Mouse (Mus musculus): Measurements from ENCODE around the gene Gpr152.

Gene Gpr152

DNA sequence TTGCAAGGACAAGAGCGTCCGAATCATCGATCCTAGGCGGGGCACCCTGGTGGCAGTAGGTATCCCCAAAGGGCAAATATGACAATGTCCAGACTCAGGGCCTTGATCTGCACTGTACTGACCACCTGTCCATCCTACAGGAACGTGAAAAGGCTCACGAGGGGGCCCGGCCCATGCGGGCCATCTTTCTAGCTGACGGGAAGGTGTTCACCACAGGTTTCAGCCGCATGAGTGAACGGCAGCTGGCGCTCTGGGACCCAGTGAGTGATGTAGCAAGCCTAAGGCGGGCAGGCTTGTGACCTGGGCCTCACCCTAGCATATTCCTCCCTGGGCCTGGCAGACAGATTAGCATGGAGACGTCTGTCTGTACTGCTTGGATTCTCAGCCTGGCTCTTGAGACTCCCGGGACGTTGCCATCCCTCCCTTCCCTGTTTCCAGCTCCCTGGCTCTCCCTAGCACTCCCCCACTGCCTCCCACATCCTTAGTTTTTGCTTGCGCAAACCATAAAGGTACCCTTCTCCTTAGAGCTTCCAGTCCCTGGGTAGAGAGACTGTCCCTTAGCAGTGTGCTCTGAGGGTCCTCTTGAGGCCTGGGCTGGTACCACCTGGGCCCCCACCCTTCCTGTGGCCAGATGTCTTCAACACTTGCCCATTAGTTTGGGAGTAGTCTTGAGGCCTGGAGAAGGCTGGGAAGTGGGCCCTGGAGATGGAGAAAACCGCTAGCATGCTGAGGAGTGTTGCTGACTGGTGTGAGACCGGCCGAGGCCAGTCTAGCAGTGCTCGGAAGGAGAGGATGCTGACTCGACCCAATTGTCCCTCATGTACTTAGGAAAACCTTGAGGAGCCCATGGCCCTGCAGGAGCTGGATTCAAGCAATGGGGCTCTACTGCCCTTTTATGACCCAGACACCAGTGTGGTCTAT lies 11.2 kb downstream of the Gpr152 start:
- ATAC-seq (ENCODE audit: low TSS enrichment), result no peak

DNA sequence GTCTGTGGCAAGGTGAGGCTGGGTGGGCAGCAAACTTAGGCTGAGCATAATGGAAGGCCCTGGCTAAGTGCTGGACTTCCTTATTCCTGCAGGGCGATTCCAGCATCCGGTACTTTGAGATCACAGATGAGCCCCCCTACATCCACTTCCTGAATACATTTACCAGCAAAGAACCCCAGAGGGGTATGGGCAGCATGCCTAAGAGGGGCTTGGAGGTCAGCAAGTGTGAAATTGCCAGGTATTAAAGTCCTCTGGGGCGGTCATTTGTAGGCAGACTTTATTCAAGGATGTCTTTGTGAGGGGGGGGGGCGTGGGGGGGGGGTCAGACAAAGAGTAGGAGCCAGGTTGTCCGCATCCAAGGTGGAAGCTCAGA lies 11.9 kb downstream of the Gpr152 start:
- ATAC-seq (ENCODE audit: low TSS enrichment), result no peak

DNA sequence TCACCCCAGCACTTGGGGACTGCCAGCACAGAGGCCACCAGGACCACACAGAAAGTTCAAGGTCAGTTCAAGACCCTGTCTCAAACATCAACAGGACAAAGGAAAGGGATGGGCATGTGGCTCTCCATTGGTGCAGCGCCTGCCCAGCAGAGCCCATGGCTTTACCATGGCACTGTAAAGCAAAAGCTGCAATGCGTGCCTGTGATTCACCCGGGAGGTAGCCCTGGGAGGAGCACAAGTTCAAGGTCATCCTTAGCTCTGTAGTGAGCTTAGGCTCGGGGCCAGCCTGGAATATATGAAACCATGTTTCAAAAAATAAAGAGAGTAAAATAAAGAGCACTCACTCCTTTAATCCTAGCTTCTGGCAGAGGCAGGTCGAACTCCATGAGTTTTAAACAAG lies 12.3 kb downstream of the Gpr152 start:
- no peak for ATAC-seq (ENCODE audit: low TSS enrichment)

DNA sequence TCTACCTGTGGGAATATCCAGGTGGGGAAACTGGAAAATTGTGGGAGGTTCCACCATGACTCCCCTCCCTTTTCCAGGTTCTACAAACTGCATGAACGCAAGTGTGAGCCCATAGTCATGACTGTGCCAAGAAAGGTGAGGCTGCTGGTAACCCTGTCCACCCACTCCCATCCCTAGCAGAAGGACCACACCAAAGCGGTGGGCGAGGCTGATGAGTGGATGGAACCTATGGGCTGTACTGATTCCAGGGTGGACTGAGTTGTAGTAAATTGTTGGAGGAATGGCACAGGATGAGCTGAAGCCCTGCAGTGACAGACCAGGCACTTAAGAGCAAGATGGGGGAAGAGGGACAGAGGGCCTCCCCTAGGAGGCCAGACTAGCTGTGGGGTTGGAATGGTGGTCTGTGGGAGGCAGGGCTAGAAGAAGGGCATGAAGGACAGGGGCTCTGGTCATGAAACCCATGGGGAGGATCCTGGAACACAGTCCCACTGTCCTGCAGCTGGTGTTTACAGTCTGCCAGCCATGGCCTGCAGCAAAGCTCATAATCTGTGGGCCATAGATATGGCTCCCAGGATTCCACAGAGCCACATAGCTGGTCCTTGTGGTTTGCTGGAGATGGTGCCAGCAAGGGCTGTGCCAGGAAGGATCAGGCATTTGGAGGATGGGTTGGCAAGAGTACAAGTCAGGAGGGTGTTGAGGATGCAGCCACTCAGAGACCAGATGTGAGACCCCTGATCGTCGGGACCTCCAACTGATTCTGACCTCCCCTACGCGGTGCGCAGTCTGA lies 13.1 kb downstream of the Gpr152 start:
- ATAC-seq (ENCODE audit: low TSS enrichment), result no peak

DNA sequence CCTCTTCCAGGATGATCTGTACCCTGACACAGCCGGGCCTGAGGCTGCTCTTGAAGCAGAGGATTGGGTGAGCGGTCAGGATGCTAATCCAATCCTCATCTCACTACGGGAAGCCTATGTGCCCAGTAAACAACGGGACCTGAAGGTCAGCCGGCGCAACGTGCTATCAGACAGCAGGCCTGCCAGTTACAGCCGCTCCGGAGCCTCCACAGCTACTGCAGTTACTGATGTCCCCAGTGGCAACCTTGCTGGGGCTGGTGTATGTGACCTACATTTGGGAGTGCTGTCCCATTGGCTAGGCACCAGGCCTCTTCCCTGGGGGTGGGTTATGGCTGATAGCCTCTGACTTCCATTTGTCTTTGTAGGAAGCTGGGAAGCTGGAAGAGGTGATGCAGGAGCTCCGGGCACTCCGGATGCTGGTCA lies 13.7 kb downstream of the Gpr152 start, which contains the start of gene Ptprcap:
Gene Ptprcap (plus strand): TSS at position 373 of the 423 bp plus-strand sequence.
- ATAC-seq (ENCODE audit: low TSS enrichment), result no peak

DNA sequence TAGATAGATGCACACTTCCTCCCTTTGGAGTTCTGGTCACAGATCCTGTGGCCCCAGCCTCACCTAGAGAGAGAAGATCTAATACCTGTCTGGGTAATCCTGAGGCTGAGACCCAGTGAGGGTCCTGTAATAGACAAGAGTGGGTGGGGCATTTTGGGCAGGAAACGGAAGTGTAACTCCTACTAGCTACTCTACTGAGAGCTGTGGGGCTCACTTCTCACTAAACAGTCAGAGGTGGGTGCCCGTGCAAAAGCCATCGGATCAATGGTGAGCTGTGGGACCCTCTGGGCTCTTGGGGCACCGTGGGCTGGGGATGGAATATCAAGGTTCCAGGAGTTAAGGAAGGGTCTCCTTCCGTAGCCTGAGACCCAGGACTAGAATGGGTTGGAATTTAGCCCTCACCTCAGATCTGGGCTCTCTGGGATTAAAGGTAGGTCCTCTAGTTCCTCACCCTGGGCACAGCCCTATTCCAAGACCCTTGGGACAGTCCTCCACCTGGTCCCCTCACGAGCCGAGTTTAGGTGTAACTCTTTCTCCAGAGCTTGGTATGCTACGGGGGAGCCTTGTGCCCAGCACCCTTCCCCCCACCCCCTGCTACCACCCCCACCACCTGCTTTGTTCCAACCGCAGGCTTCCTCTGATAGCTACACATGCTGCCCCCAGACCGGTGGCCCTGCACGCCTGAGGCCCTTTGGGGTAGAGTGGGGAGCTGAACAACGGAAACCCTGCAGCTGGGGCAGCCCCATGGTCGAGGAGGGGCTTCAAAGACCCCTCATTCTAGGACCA lies 15.0 kb downstream of the Gpr152 start:
- ATAC-seq (ENCODE audit: low TSS enrichment), result no peak

DNA sequence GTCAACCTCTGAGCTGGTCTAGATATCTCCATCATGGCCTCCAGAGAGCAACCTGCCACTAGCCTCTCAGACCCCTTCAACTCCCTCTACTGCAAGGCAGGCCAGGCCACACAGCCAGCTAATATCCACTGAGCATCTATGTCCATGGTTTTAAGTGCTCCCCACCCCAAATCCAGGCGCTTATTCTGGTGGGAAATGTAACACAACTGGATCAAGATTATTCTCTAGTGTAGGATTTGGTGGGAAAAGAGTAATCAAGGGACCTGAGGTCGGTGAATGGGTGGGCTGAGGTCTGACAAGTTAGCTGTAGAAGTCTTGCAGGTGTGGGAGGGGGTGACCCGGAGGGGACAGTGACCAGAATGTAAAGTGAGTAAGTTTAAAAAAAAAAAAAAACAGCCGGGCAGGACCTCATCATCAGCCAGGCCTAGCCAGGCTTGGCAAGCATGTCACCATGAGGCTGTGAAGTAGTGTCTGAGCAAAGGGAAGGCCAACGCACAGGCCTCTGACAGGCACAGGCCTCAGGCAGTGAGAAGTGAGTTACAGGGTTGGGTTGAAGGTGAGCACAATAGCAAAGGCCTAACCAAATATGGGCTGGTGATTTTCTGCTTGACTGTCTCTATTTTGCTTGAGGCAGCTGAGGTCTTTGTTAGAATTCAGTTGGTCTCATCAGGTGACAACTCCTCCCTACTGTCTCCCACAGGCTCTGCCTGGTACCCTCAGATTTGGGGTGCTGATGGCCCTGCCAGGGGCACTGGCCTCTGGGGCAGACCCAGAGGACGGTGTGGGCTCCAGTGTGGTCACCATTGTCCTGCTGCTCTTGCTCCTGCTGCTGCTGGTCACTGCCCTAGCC lies 15.9 kb downstream of the Gpr152 start:
- no peak for ATAC-seq (ENCODE audit: low TSS enrichment)

DNA sequence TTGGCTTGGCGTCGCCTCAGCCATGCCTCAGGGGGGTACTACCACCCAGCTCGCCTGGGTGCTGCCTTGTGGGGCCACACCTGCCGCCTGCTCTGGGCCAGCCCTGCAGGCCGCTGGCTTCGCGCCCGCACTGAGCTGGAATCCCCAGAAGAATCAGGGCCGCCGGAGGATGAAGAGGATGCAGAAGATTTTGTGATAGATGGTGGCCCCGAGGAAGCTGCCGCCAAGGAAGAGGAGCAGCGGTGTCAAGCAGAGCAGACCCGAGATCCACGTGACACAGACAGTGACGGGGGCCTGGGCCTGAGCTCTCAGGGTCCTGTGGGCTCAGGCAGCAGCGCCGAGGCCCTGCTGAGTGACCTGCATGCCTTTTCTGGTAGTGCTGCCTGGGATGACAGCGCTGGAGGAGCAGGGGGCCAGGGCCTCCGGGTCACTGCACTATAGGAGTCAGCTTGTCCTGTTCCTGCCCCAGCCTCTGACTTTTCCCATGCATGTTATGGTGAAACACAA lies 16.5 kb downstream of the Gpr152 start:
- ATAC-seq (ENCODE audit: low TSS enrichment), result no peak

DNA sequence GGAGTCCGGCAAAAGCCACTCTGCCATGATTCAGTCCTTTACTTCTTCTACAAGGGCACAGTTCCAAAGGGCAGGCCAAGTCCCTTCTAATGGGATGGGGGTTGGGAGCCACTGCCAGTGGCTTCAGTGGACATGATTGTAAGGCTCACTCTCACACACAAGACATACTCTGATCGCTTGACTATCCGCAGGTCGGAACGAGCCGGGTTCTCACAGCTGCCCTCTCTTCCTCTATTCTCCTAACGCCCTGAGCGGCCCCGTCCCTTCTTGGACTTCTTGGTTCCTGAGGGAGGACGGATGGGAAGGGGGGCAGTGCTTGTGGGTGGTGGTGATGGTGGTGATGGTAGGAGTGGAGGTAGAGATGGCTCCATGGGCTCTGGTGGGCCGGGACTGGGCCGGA lies 17.2 kb downstream of the Gpr152 start:
- ATAC-seq (ENCODE audit: low TSS enrichment), result no peak

DNA sequence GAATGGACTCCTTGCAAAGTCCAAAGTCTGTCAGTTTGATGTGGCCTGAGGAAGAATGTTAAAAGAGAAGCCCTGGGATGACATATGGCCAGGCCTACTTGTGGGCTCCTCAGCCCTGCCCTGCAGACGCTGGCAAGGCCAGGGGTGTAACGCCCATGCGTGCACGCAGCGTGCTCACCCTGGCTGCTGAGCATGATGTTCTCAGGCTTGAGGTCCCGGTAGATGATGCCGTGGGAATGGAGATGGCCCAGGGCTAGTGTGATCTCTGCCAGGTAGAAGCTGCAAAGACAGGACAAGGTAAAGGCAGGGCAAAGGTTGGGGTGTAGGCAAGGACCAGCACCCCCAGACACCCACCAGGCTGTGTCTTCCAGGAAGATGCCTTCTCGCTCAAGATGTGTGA lies 19.5 kb downstream of the Gpr152 start:
- no peak for ATAC-seq (ENCODE audit: low TSS enrichment)

DNA sequence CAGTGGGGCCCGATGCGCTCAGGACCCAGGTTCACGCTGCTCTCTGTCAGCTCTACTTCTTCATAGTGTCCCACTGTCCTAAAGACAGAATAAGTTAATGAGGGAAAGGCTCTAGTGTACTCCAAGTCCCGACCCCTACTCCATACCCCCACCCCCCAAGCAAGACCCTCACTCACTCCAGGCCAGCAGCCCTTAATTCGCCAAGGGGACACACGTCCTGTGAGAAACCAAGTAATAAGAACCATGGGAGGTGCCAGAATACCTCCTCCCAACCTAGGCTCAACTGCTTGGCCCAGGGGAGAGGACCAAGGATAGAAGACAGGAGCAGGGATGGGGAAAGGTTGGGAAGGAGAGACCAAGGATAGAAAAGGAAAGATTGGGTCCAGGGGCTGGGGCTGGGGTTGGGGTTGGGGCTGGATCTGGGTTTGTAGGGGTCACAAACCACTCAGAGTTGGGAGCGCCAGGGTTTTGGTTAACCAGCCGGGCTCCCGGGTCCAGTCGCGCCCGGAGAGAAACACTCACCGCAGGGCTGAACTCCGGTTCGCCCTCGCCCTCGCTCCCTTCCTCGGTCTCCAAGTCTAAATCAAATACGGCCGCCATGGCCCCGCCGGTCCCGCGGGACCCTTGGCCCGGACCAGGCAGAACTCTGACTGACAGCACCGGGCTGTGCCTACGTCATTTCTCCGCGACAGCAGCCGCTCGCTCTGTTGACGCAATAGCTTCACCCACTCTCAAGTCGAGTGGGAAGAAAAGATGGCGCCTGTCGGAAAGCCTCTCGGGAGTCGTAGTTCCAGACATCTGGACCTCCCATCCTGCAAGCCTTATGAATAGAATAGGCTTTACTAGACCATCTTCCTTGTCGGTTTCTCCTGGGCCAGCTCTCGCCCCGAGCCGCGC lies 23.3 kb downstream of the Gpr152 start, which contains the start of gene Rps6kb2:
Gene Rps6kb2 (minus strand): TSS at position 709 of the 897 bp plus-strand sequence.
- ATAC-seq (ENCODE audit: low TSS enrichment), result peak; percentile 88

DNA sequence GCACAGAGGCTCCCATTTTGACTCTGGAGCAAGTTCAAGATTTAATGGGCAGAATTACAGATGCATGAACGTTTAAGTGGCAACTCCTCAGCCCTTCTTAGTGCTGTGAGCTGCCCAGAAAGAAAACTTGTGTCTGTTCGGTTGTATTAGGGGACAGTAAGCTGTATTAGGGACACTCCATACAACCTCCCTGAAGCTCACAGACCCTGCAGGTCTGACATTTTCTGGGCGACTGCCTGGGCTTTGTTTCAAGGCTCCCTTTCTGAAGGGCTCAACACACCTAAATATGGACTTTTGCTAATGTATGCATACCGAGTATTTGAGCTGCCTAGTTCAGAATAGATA lies 23.9 kb downstream of the Gpr152 start:
- ATAC-seq (ENCODE audit: low TSS enrichment), result no peak

DNA sequence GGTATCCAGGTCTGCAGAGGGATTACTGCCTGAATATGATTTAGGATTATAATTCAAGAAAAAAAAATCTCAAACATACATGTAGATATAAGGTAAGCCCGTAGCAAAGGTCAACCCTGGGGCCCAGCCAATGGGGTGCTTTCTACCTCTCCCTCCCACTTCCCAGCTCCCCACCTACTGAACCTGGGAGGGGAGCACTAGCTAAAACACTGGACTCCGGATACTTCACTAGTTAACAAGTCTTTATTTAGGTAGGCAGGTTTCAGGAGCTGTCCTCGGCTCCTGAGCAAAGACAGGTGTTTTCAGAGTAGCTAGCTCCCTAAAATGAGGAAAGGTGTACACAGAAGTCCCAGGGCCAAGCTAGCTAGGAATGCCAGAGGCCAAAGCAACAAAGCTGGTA lies 24.5 kb downstream of the Gpr152 start:
- ATAC-seq (ENCODE audit: low TSS enrichment), result no peak

DNA sequence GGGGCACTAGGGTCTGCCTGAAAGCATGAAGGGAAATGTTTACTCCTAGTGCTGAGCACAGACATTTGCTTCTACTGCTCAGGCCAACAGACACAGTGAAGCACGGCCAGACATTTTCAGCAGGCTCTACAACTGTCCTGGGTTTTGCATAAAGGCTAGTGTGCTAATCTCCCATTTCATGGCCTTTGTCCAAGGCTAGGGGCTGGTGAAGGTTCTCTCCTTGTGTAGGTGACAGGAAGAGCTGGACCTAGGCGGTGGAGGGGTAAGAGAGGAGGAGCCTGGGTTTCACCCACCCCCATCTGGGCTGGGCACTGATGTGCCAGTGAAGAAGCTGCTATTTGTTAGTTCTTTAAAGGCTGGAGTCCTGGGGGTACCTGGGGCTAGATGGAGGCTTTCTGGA lies 25.1 kb downstream of the Gpr152 start:
- no peak for ATAC-seq (ENCODE audit: low TSS enrichment)

DNA sequence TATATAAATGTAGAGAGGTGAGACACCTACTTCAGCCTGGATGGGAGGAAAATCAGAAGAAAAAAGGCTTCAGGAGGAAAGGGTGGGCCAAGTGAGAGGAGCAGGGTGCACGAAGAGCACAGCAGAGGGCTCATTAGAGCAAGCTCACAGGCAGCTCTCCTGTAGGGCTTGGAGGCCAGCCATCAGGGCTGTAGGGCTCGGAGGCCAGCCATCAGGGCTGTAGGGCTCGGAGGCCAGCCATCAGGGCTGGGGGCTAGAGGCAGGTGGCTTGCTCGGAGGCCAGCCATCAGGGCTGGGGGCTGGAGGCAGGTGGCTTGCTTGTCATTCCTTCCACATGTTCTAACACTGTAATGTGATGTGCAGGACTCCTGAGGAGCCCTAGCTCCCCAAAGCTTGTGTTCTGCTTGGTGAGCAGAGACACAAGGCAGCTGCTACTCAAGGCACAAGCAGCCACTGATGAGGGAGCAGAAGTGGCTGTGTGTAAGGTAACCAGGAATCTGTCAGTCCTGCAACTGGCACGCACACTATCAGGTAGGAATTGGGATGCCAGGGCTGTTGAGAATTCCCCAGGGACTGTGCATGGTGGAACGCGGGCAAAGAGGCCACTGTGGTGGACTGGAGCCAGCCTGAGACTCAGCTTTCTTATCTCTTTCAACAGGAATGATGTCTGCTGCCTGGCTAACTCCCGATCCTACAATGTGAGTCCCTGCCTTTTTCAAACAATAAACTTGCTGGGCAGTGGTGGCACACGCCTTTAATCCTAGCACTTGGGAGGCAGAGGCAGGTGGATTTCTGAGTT lies 27.3 kb downstream of the Gpr152 start:
- ATAC-seq (ENCODE audit: low TSS enrichment), result no peak

DNA sequence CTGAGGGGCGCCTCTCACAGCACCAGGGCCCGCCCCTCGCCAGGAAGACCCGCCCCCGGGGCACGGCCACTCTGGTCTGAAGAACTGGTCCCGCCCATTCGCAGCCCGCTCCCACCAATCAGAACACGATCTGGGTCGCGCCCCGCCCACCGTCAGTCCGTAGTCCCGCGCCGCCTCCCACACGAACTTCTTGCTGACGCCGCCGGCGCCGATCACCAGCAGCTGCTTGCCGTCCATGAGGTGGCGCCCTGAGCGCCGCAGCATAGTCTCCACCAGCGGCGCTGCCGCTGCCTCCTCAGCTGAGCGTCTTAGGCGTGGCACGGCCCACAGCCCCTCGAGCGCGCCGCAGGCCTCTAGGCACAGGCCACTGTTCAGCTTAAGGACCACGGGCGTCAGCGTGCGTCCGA lies 29.8 kb downstream of the Gpr152 start:
- peak; percentile 88 for ATAC-seq (ENCODE audit: low TSS enrichment)

DNA sequence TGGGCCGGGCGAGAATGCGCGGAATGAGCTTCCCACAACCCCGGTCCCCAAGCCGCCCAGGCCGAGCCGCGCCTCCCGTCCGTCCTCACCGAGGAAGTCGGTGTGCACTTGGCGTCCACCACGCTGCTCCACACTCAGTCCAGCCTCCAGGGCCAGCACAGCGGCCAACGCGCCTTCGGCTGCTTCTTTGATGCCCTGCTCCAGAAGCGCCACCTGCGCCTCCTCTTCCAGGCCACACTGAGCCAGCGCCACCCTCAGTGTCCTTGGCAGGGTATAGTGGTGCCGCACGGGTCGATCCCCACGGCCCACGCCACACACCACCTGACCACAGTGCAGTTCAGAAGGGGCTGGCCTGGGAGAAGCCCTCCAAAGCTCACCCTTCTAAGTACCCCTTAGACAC lies 30.2 kb downstream of the Gpr152 start:
- peak; percentile 23; the same call in 1 of the 2 replicates for ATAC-seq (ENCODE audit: low TSS enrichment)

DNA sequence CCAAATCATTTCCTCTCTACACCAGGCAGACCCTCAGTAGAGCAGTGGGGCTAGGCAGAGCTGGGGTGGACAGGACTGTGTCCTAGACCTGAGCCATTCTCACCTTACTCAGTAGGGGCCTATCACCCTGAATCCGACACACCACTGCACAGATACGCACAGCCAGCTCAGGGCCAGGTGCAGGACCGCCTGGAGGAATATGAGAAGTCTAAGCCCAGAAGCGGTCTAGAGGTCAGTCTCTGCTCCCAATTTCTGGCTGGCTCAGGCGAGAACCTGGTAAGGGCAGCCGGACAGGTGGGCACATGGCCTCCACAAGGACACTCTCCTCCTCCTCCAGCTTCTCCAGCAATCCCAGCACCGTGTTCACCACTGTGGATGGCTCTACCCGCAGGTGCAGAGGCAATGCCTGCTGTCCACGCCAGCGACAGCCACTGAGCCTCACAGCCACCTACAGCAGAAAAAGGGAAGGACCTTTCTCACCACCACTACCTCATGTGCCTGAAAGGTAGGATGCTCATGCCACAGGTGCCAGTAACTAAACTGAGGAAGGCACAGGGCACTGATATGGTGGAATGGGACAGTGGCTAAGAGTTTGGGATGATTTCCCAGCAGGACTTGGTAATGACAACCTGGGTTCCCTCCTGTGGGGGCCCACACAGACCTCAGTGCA lies 31.3 kb downstream of the Gpr152 start:
- ATAC-seq (ENCODE audit: low TSS enrichment), result no peak
